Mouse (Mus musculus) embryonic facial prominence, embryonic 10.5 days (tissue): ENCODE data around the gene Brsk2. TPM values are rescaled to one million over a fixed set of nuclear protein-coding genes. Genes with fewer than 3 reads are reported as not detected.

Experiments
- DNase-seq: peaks from one replicate; pipeline ENCODE4 v3.0.0-alpha.2; 2017; ENCODE audit warnings: low spot score
- H3K27ac ChIP-seq: fragments of 300-500 bp; sonication (generic); replicated peaks from 2 replicates; pipeline ENCODE4 v1.5.1; 2016; ENCODE audit warnings: mild to moderate bottlenecking
- H3K27me3 ChIP-seq: fragments of 300-500 bp; sonication (generic); replicated peaks from 2 replicates; pipeline ENCODE4 v1.6.1; 2016; ENCODE audit warnings: low read depth, mild to moderate bottlenecking; ENCODE audit not compliant: poor library complexity, severe bottlenecking
- H3K36me3 ChIP-seq: fragments of 300-500 bp; sonication (generic); replicated peaks from 2 replicates; pipeline ENCODE4 v1.6.1; 2016; ENCODE audit warnings: mild to moderate bottlenecking, moderate library complexity
- H3K4me1 ChIP-seq: fragments of 300-500 bp; sonication (generic); 2 replicates; pipeline ENCODE4 v1.6.1; 2016
- H3K4me3 ChIP-seq: fragments of 300-500 bp; sonication (generic); 2 replicates; pipeline ENCODE4 v1.5.1; 2016; ENCODE audit warnings: mild to moderate bottlenecking, moderate library complexity
- H3K9me3 ChIP-seq: fragments of 300-500 bp; sonication (generic); 2 replicates; pipeline ENCODE4 v1.6.1; 2016; ENCODE audit warnings: mild to moderate bottlenecking
- WGBS: fragments of 180-500 bp; shearing (Covaris S2); methylation state at CpG from one replicate; pipeline ENCODE4 v1.1.7; 2016; 5-methylcytosine and 5-hydroxymethylcytosine counted together
- microRNA-seq: library from miRNA; unstranded; fragments of <30 nt; microRNA quantifications from one replicate; pipeline ENCODE4, GENCODE M21; 2017
- polyA plus RNA-seq: library from polyadenylated mRNA; unstranded; fragments of >200 nt; fragmentation: Nextera tagmentation; extraction: Ambion mirVana; gene quantifications from 2 replicates; pipeline ENCODE4 v1.2.1, GENCODE M21; 2016

The Brsk2 gene
- polyA plus RNA-seq, 1 experiment from 2014 or later, result 3.0 TPM

DNA sequence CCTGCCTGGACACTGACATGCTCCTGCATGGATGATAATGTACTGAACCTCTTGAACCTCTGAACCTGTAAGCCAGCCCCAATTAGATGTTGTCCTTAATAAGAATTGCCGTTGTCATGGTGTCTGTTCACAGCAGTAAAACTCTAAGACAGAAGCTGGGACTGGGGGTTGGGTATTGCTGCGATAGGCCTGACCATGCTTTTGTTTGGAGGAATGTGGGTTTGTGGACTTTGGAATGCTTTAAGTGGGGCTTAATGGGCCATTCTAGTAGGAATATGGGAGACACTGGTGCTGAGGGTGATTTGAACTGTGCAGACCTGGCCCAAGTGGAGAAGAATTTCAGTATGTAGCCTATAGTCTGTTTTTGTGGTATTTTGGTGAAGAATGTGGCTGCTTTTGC lies 95.8 kb downstream of the Brsk2 start:
- Histone ChIP-seq H3K27me3 (no peaks in the 10 kb centered on the region), H3K9me3 (no peaks in the 10 kb centered on the region), H3K36me3 (peaks cover 29% of the 10 kb centered on the region), H3K27ac (no peak overlapping the region), H3K4me3 (no peak overlapping the region), H3K4me1 (peaks cover 6% of the 10 kb centered on the region; the same call in 1 of the 2 replicates)
- DNase-seq, result no peak
- WGBS, result 64% methylated on average over 2 of the region's 2 CpGs

DNA sequence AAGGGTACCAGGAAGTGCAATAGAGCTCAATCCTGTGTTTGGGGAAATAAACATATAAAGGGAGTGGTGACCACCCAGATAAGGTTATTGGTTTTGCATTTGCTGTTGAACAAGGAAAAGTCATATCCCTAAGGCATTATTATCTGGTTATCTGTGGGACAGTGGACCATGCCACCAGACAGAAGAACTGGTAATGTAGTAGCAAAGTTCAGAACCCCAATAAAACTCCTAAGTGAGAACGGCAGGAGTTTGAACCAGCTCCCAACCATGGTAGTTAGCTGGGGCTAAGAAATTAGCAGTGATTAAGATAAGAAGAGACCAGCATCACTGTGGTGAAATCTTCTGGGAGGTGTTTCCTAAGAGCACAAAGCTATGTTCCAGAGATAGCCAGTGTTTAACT lies 96.4 kb downstream of the Brsk2 start:
- no peak overlapping the region for H3K27ac ChIP-seq
- no peaks in the 10 kb centered on the region for H3K27me3 ChIP-seq

DNA sequence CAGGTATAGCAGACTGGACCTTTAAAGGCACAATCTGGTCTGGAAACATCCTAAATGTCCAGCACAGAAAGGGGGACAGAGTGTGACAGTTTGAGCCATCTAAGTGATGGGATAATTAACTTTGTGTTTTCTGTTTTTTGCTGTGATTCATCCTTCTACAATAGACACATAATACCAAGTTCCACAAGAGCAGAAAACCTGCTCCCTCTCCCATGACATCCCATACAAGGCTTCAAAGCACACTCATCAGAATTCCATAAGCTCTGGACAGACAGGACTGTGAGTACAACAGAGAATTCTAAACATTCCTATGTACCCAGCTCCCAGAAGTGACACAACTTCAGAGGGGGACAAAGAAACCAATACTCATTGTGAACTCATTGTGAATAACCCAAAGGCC lies 101.0 kb downstream of the Brsk2 start:
- Histone ChIP-seq H3K36me3 (peaks cover 54% of the 10 kb centered on the region), H3K27ac (no peak overlapping the region), H3K27me3 (no peaks in the 10 kb centered on the region), H3K9me3 (no peaks in the 10 kb centered on the region), H3K4me1 (0 out of 2 replicates have a peak, but pooled peaks cover under 1% of the 10 kb centered on the region), H3K4me3 (no peak overlapping the region)
- DNase-seq, result no peak

More for the DNA sequence above, 96.4 kb downstream of the Brsk2 start:
- Histone ChIP-seq H3K9me3 (no peaks in the 10 kb centered on the region), H3K4me1 (peaks cover 6% of the 10 kb centered on the region; the same call in 1 of the 2 replicates), H3K4me3 (no peak overlapping the region), H3K36me3 (peaks cover 29% of the 10 kb centered on the region)
- DNase-seq, result no peak
- 97% methylated on average over 1 of the region's 1 CpGs for WGBS

Small RNAs within 50 kb of the gene (microRNA-seq; reads per million reads assigned to microRNA genes)
- not detected for gene Mir3104

Other genes with a start within 250 kb of the Brsk2 start
- not detected in 2 replicates for gene Muc5ac, start 160.8 kb upstream of the Brsk2 start, polyA plus RNA-seq
- gene Muc5b, start 110.7 kb upstream of the Brsk2 start, polyA plus RNA-seq, result 0.01 TPM in 2 replicates
- gene Tollip, start 31.2 kb upstream of the Brsk2 start, polyA plus RNA-seq, result 48.1 and 50.9 TPM in 2 replicates
- gene Mob2, start 111.3 kb downstream of the Brsk2 start, polyA plus RNA-seq, result 67.4 and 68.0 TPM in 2 replicates
- 3.2 and 3.4 TPM in 2 replicates for gene Dusp8, start 146.1 kb downstream of the Brsk2 start, polyA plus RNA-seq
- gene Gm45618, start 171.0 kb downstream of the Brsk2 start, polyA plus RNA-seq, result not detected in 2 replicates
- gene Gm39115, start 186.3 kb downstream of the Brsk2 start, polyA plus RNA-seq, result not detected in 2 replicates
- gene Gm45337, start 194.9 kb downstream of the Brsk2 start, polyA plus RNA-seq, result not detected in 2 replicates
- gene Gm29735, start 207.4 kb downstream of the Brsk2 start, polyA plus RNA-seq, result not detected in 2 replicates
- gene Gm4553, start 216.0 kb downstream of the Brsk2 start, polyA plus RNA-seq, result not detected in 2 replicates
- not detected in 2 replicates for gene Krtap5-2, start 226.3 kb downstream of the Brsk2 start, polyA plus RNA-seq
- gene Gm10153, start 240.6 kb downstream of the Brsk2 start, polyA plus RNA-seq, result not detected in 2 replicates